Mouse (Mus musculus): ENCODE measurements around the gene Sec61a2.
A peak's percentile ranks its signal among the peaks of the same experiment; 100 is the strongest.

Sec61a2 gene

GRCm38 (mm10) chr2:5877446-5877845, 17.8 kb downstream of the Sec61a2 start:
- DNase-seq = no peak

DNA sequence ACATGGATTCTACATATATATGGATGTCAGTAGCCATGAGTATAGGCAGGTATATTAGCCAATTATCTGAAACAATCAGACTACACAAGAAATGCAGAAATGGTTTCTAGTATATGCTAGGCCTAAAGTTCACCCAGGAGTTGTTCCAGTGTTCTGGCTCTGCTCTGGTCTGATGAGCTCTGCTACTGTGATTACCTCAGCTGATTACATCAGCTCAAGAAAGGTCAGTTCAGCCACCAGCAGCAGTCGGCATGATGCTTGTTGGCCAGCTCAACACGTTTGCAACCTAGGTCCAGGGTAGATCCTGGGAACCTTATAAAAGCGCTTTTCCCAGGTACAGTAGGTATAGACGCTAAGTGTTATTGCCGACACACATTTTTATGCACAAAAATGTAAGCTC, 25.5 kb downstream of the Sec61a2 start:
- DNase-seq = no peak

DNA sequence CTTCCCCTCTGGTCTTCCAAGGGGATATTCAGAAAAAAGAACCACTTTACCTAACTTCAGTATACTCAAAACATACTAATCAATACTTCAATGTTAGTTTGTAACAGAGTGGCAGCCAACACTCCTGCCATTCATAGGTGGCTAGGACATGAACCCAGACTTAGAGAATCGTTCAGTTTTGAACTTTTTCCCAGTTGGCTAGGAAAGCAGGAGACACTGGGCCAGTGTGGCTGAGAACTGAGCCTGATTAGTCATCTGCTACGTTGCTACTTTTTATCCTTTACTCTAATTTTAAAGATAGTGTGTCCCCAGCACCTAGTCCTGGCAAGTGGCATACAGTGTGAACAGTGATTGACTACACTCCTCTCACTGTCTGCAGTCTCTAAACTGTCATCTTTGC, 27.6 kb downstream of the Sec61a2 start:
- no peak for DNase-seq

- DNase-seq = no peak
Observed at GRCm38 (mm10) chr2:5862834-5863233, 32.4 kb downstream of the Sec61a2 start, which contains the start of gene Gm13199. Gene Gm13199, minus strand, starts transcription at chr2:5862934.

- no peak for DNase-seq
Observed at GRCm38 (mm10) chr2:5851866-5852265, 43.4 kb downstream of the Sec61a2 start.

DNA sequence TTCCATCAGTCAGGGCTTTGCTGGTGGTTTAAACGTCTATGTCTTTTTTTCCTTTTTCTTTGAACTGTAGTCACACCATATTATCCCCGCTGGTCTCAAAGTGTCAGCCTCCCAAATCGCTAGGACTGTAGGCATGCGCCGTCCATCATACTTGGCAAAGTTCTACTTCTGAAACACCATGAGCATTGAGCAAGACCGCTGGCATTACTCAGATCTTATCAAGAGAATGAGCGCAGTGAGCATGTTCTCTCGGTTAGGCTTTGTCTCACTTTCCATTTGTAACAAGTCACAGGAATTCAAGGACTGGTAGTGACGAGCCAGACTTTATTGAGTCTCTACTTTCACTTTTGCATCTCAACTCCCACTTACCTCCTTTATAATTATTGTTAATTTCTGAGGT, 44.1 kb downstream of the Sec61a2 start:
- no peak for DNase-seq

DNA sequence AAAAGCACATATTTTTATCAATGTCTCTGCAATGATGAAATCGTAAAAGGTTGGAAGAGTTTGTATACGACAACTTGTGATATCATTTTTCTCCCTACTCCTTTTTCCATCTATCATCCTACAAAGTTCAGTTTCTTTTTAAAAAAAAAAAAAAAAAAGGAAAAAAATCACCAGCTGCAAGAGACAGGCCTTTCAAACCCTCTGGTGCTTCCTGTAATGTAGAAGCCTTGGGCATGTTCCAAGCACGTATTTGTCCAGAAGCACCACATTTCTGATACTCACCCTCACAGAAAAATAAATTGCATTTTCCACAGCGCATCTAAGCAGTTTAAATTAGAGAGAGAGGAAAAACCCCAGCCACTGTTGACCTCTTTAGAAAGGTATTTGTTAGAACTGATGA, 49.4 kb downstream of the Sec61a2 start:
- DNase-seq = no peak

GRCm38 (mm10) chr2:5844873-5845631, 50.2 kb downstream of the Sec61a2 start, which contains the start of the genes Nudt5 and Cdc123:
Gene Nudt5, plus strand, starts transcription at chr2:5845019.
Gene Cdc123, minus strand, starts transcription at chr2:5845164.
- peak; percentile 84 to 85 for DNase-seq

GRCm38 (mm10) chr2:5844181-5844872, 50.9 kb downstream of the Sec61a2 start:
- DNase-seq = no peak

DNA sequence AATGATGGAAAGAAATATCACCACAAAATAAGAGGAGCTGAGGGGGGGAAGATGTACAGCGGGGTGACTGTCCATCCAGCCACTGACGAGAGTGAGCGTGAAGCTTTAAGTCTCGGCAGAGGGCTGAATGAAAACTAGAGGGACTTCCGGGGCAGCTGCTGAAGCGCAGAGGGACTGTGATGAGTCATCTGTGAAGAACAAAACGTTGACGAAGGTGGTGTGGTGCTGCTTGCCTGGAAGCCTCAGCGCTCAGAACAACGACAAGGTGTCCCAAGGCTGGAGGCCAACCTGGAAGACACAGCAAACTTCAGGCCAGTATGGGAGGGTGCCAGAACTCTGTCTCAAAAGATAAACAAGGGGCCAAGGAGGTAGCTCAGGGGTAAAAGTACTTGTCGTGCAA, 54.4 kb downstream of the Sec61a2 start:
- no peak for DNase-seq

DNA sequence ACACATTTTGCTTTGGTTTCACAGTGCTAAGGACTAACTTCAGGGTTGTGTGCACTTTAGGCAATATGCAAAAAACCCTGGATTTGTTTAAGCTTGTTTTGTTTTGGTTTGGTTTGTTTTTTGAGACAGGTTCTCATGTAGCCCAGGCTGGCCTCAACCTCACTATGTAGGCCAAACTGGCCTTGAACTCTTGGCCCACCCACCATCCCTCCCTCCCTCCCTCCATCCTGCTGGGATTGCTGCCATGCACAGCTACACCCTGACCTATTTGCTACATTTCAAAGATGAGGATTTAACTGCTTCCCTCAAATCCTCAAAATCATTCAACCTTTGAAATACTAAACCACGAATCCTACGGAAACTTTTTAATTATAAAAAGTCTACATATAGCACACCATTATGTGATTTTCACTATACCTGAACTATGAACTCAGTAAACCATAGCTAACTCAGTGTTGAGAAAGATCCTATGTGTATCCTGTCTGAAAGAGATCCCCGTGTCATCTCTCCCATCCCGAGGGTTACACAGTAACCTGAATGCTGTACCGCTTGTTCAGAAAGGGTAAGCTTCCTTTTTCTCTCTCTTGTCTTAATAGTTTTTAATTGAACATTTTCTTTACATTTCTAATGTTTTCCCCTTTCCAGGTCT, 69.8 kb downstream of the Sec61a2 start:
- DNase-seq = no peak

DNA sequence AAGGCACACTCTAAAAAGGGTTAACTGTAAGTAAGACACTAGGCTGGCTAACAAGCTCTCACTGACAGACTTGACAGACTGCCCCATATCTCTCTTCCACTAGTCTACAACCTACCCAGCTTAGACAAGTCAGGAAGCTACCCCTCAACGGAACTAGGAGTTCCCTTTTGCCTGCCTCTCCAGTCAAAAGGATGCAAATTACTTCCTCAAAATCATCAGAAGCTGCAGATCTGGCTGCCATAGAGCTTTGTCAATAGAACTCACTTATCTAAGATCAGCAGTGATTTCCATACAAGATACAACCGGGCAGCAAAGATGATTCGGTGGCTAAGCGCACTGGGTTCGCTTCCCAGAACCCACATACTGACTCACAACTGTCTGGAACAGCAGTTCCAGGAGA, 70.5 kb downstream of the Sec61a2 start:
- no peak for DNase-seq

GRCm38 (mm10) chr2:5824213-5824612, 71.0 kb downstream of the Sec61a2 start:
- DNase-seq = no peak

- no peak for DNase-seq
Observed at GRCm38 (mm10) chr2:5822449-5822848, 72.8 kb downstream of the Sec61a2 start.

GRCm38 (mm10) chr2:5821264-5821663, 74.0 kb downstream of the Sec61a2 start:
- DNase-seq = no peak
